Mouse (Mus musculus) CH12.LX (cell line): ENCODE data around the gene Prr5. TPM values are rescaled to one million over a fixed set of nuclear protein-coding genes. Genes with fewer than 3 reads are reported as not detected.

Experiments
- DNase-seq: peaks from one replicate; pipeline ENCODE4 v3.0.0-alpha.2; 2013; ENCODE audit errors: extremely low read depth
- H3K27ac ChIP-seq: 2 replicates; pipeline ENCODE4 v1.5.1; 2012; ENCODE audit warnings: low read depth, mild to moderate bottlenecking, control low read depth, moderate library complexity; ENCODE audit not compliant: insufficient read depth
- H3K27me3 ChIP-seq: replicated peaks from 2 replicates; pipeline ENCODE3; 2012; ENCODE audit warnings: inconsistent platforms
- H3K36me3 ChIP-seq, 2 experiments: replicated peaks in 1 of 2; 2 replicates each; pipeline versions ENCODE3 to v1.6.1; 2012; ENCODE audit warnings: inconsistent platforms in 1 of 2, low read length in 1 of 2, mild to moderate bottlenecking in 1 of 2, mixed read lengths in 1 of 2, moderate library complexity in 1 of 2; ENCODE audit not compliant: control insufficient read depth in 1 of 2, insufficient read depth in 1 of 2
- H3K4me1 ChIP-seq, 2 experiments: 2 replicates each; pipeline ENCODE4 v1.6.1; 2012; ENCODE audit warnings: inconsistent platforms in 1 of 2, moderate library complexity in 1 of 2; ENCODE audit not compliant: insufficient read depth in 2 of 2, control insufficient read depth in 1 of 2
- H3K4me2 ChIP-seq: 2 replicates; pipeline ENCODE4 v1.6.1; 2012; ENCODE audit warnings: low read depth, mild to moderate bottlenecking, control low read depth; ENCODE audit not compliant: poor library complexity, insufficient read depth, severe bottlenecking
- H3K4me3 ChIP-seq, 3 experiments: fragments of 150-350 bp in 1 of 3; sonication (generic) in 1 of 3; replicated peaks in 1 of 3; 2 replicates each; pipeline versions ENCODE3 to v1.5.1; 2011 to 2012; ENCODE audit warnings: low read depth in 2 of 3, low read length in 2 of 3, mild to moderate bottlenecking in 2 of 3, moderate library complexity in 2 of 3, control low read depth in 1 of 3, improper control_type of control experiment in 1 of 3, inconsistent platforms in 1 of 3, mixed read lengths in 1 of 3; ENCODE audit not compliant: poor library complexity in 1 of 3
- H3K79me2 ChIP-seq: replicated peaks from 2 replicates; pipeline ENCODE4 v1.6.1; 2012; ENCODE audit warnings: mild to moderate bottlenecking, moderate library complexity; ENCODE audit not compliant: control insufficient read depth, poor library complexity, insufficient read depth, severe bottlenecking; ENCODE audit errors: extremely low read depth
- H3K9ac ChIP-seq: 2 replicates; pipeline ENCODE4 v1.6.1; 2012; ENCODE audit warnings: low read depth, mild to moderate bottlenecking, control low read depth, moderate library complexity; ENCODE audit not compliant: insufficient read depth
- H3K9me3 ChIP-seq: replicated peaks from 2 replicates; pipeline ENCODE3; 2012; ENCODE audit warnings: low read length, inconsistent platforms, mixed read lengths
- BHLHE40 ChIP-seq: IDR thresholded peaks from 2 replicates; pipeline ENCODE4 v1.6.1; 2011; ENCODE audit warnings: mild to moderate bottlenecking, low read depth, low read length, improper control_type of control experiment
- CHD2 ChIP-seq: IDR thresholded peaks from 2 replicates; pipeline ENCODE4 v1.6.1; 2011; ENCODE audit warnings: low read length, improper control_type of control experiment
- CTCF ChIP-seq, 2 experiments: IDR thresholded peaks in 1 of 2; conservative IDR thresholded peaks in 1 of 2; 2 replicates each; pipeline ENCODE4 v1.5.1; 2011 to 2012; ENCODE audit warnings: low read depth in 2 of 2, low read length in 2 of 2, improper control_type of control experiment in 1 of 2, inconsistent platforms in 1 of 2, mild to moderate bottlenecking in 1 of 2, moderate library complexity in 1 of 2
- E2F4 ChIP-seq: IDR thresholded peaks from 2 replicates; pipeline ENCODE4 v1.6.1; 2011; ENCODE audit warnings: low read depth, low read length, improper control_type of control experiment; ENCODE audit not compliant: insufficient replicate concordance
- ELF1 ChIP-seq: IDR thresholded peaks from 2 replicates; pipeline ENCODE4 v1.6.1; 2014; ENCODE audit warnings: low read depth, mild to moderate bottlenecking, inconsistent platforms, low read length, improper control_type of control experiment
- GABPA ChIP-seq: IDR thresholded peaks from 2 replicates; pipeline ENCODE4 v1.6.1; 2012; ENCODE audit warnings: low read depth, low read length, improper control_type of control experiment, inconsistent platforms; ENCODE audit not compliant: insufficient replicate concordance
- HCFC1 ChIP-seq: IDR thresholded peaks from 2 replicates; pipeline ENCODE4 v1.6.1; 2012; ENCODE audit warnings: low read depth, mild to moderate bottlenecking, inconsistent platforms, low read length, improper control_type of control experiment
- JUN ChIP-seq: IDR thresholded peaks from 2 replicates; pipeline ENCODE4 v1.6.1; 2011; ENCODE audit warnings: low read depth, mild to moderate bottlenecking, low read length, improper control_type of control experiment, moderate library complexity; ENCODE audit not compliant: insufficient read depth
- JUND ChIP-seq: conservative IDR thresholded peaks from 2 replicates; pipeline ENCODE4 v1.6.1; 2011; ENCODE audit warnings: low read depth, low read length, improper control_type of control experiment
- MAFK ChIP-seq: IDR thresholded peaks from 2 replicates; pipeline ENCODE4 v1.6.1; 2011; ENCODE audit warnings: low read length, improper control_type of control experiment; ENCODE audit not compliant: insufficient replicate concordance
- MAX ChIP-seq: IDR thresholded peaks from 2 replicates; pipeline ENCODE4 v1.6.1; 2011; ENCODE audit warnings: low read length, improper control_type of control experiment
- MAZ ChIP-seq: IDR thresholded peaks from 2 replicates; pipeline ENCODE4 v1.6.1; 2012; ENCODE audit warnings: low read depth, mild to moderate bottlenecking, inconsistent platforms, low read length, improper control_type of control experiment, moderate library complexity
- MXI1 ChIP-seq: IDR thresholded peaks from 2 replicates; pipeline ENCODE4 v1.6.1; 2011; ENCODE audit warnings: mild to moderate bottlenecking, low read depth, low read length, improper control_type of control experiment
- MYC ChIP-seq: IDR thresholded peaks from 2 replicates; pipeline ENCODE4 v1.6.1; 2011; ENCODE audit warnings: low read depth, mild to moderate bottlenecking, improper control_type of control experiment, low read length
- PAX5 ChIP-seq: IDR thresholded peaks from 2 replicates; pipeline ENCODE4 v1.6.1; 2012; ENCODE audit warnings: low read length, inconsistent platforms, mixed read lengths
- POLR2A ChIP-seq: IDR thresholded peaks from 2 replicates; pipeline ENCODE4 v1.6.1; 2011; ENCODE audit warnings: low read depth, mild to moderate bottlenecking, improper control_type of control experiment, low read length
- POLR2AphosphoS2 ChIP-seq: IDR thresholded peaks from 2 replicates; pipeline ENCODE4 v1.6.1; 2011; ENCODE audit warnings: low read depth, low read length, improper control_type of control experiment
- RAD21 ChIP-seq: IDR thresholded peaks from 2 replicates; pipeline ENCODE4 v1.6.1; 2011; ENCODE audit warnings: low read depth, mild to moderate bottlenecking, low read length, improper control_type of control experiment, moderate library complexity
- RCOR1 ChIP-seq: conservative IDR thresholded peaks from 2 replicates; pipeline ENCODE4 v1.6.1; 2012; ENCODE audit warnings: low read depth, mild to moderate bottlenecking, inconsistent platforms, low read length, improper control_type of control experiment
- SIN3A ChIP-seq: IDR thresholded peaks from 2 replicates; pipeline ENCODE4 v1.6.1; 2012; ENCODE audit warnings: low read length, improper control_type of control experiment, inconsistent platforms
- SMC3 ChIP-seq: IDR thresholded peaks from 2 replicates; pipeline ENCODE4 v1.6.1; 2011; ENCODE audit warnings: low read depth, low read length, improper control_type of control experiment
- TCF12 ChIP-seq: IDR thresholded peaks from 2 replicates; pipeline ENCODE4 v1.6.1; 2014; ENCODE audit warnings: low read depth, mild to moderate bottlenecking, inconsistent platforms, low read length, improper control_type of control experiment
- USF2 ChIP-seq: conservative IDR thresholded peaks from 2 replicates; pipeline ENCODE4 v1.6.1; 2011; ENCODE audit warnings: low read depth, low read length, improper control_type of control experiment
- ZC3H11A ChIP-seq: IDR thresholded peaks from 2 replicates; pipeline ENCODE4 v1.6.1; 2012; ENCODE audit warnings: low read depth, mild to moderate bottlenecking, inconsistent platforms, low read length, improper control_type of control experiment
- dilution Hi-C: fragments of 300-500 bp; cut with MboI; formaldehyde crosslinking; loops from 2 replicates; pipeline ENCODE4 v1.14.3; 2020; ENCODE audit warnings: low sequenced_read_pairs; ENCODE audit not compliant: extremely low pct_unique_long_range_greater_than_20kb, extremely low pct_ligation_motif_present
- in situ Hi-C: fragments of 300-500 bp; cut with MboI; formaldehyde crosslinking; loops from 3 replicates; pipeline ENCODE4 v1.14.3; 2019; ENCODE audit warnings: low sequenced_read_pairs, low pct_ligation_motif_present, low pct_unique_long_range_greater_than_20kb, mixed read lengths
- polyA plus RNA-seq: library from polyadenylated mRNA; unstranded; fragments of >175 nt; gene quantifications from 2 replicates; pipeline ENCODE4 v1.2.1, GENCODE M21; 2012; ENCODE audit warnings: low read depth; ENCODE audit not compliant: insufficient read length
- total RNA-seq, 2 experiments: library from RNA; depleted of rRNA; stranded (reverse); fragments of 300-350 nt in 1 of 2; fragments of >200 nt in 1 of 2; gene quantifications; 2 replicates each; pipeline ENCODE4 v1.2.3; 2012 to 2014

Gene Prr5
- total and polyA plus RNA-seq, 3 experiments = 11.6 to 68.2 (median 19.7) TPM

DNA sequence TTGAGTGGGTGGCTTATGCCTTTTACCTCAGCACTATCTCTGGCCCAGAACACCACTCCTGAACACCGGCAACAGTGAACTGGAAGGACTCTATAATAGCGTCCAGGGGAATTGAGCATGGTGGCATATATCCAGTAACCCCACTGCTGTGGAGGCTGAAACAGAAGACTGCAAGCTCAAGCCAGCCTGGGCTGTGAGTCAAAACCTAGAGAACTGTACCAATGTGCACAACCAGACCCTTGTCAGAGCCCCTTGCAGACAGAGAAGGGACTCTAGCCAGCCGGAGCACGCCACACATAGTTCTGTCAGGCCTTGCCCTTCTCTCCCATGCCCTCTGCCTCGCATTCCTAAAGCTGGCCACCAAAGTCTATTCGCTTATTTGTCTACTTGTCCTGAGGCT lies 28.7 kb upstream of the Prr5 start:
- Histone ChIP-seq H3K9ac (no peak overlapping the region), H3K27me3 (peaks cover 49% of the 10 kb centered on the region), H3K4me3 (no peak overlapping the region), H3K4me1 (peaks cover 0 to 2% of the 10 kb centered on the region in 2 experiments; a peak in 1 of 4 replicates), H3K79me2 (no peaks in the 10 kb centered on the region), H3K27ac (no peak overlapping the region), H3K9me3 (peaks cover 20% of the 10 kb centered on the region), H3K36me3 (no peaks in the 10 kb centered on the region), H3K4me2 (no peak overlapping the region)
- dilution Hi-C loops = no loop called here
- in situ Hi-C loops = no loop called here
- TF ChIP-seq POLR2A (no peak), HCFC1 (no peak), USF2 (no peak), CTCF (conservative IDR thresholded peaks at IDR 0.05 in 1 of 2, IDR thresholded peaks at IDR 0.05 in 1 of 2; ENCODE audit: low read depth in 2 of 2, low read length in 2 of 2) (no peak), MAX (no peak), SIN3A (no peak), MYC (no peak), MAZ (no peak), GABPA (no peak), CHD2 (no peak), E2F4 (no peak), MXI1 (no peak)
- DNase-seq = no peak

DNA sequence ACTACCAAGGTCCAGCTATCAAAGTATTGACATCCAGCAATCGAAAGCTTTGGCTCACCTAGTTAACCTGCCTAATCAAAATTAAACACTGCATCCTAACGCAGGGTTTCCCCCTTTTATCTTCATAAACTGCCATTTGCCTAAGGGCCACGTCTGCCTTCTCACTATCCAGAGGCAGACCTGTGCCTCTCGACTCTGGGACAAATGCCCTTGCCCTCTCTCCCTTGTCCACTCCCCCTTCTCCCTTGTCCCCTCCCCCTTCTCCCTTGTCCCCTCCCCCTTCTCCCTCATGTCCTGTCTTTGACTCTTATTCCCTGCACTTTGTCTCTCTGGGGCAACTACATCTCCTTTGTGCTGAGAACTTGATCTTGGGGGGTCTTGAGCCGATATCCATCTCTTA lies 28.3 kb upstream of the Prr5 start:
- H3K9ac ChIP-seq = no peak overlapping the region
- DNase-seq = no peak
- H3K4me3 ChIP-seq = no peak overlapping the region
- peaks cover 52% of the 10 kb centered on the region for H3K27me3 ChIP-seq
- H3K4me2 ChIP-seq = no peak overlapping the region
- no peak overlapping the region for H3K27ac ChIP-seq
- TF ChIP-seq RCOR1 (no peak), ELF1 (no peak), JUN (no peak), POLR2A (no peak), CTCF (conservative IDR thresholded peaks at IDR 0.05 in 1 of 2, IDR thresholded peaks at IDR 0.05 in 1 of 2; ENCODE audit: low read depth in 2 of 2, low read length in 2 of 2) (no peak), ZC3H11A (no peak), TCF12 (no peak), USF2 (no peak), PAX5 (no peak), MAZ (no peak), SMC3 (no peak), RAD21 (no peak), JUND (no peak), MXI1 (no peak), MYC (no peak), POLR2AphosphoS2 (no peak), BHLHE40 (no peak), MAFK (no peak)
- TF ChIP-seq, all 38 proteins: peak for 0
- no peaks in the 10 kb centered on the region for H3K79me2 ChIP-seq
- no peaks in the 10 kb centered on the region for H3K36me3 ChIP-seq
- peaks cover 0 to 2% of the 10 kb centered on the region in 2 experiments; a peak in 1 of 4 replicates for H3K4me1 ChIP-seq
- peaks cover 24% of the 10 kb centered on the region for H3K9me3 ChIP-seq
- dilution Hi-C loops = no loop called here
- in situ Hi-C loops = no loop called here
